Mouse (Mus musculus) thymus, adult 2 months (tissue): ENCODE measurements at regions not wholly inside any gene's neighbourhood (a gene's known extent, or its start where the extent isn't known, plus 50 kb on each side); places are given as distances from the start of the nearest gene placed in this dataset.

Source experiments
- CTCF ChIP-seq: fragments of 200-500 bp; IDR thresholded peaks from 2 replicates; pipeline ENCODE4 v1.5.1; 2012; ENCODE audit warnings: mild to moderate bottlenecking, control low read depth, low read length, moderate library complexity, borderline replicate concordance; ENCODE audit not compliant: control insufficient read depth, poor library complexity, insufficient read depth; ENCODE audit errors: extremely low read depth
- POLR2A ChIP-seq: fragments of 200-500 bp; IDR thresholded peaks from 2 replicates; pipeline ENCODE4 v1.6.1; 2012; ENCODE audit warnings: mild to moderate bottlenecking, low read length, control low read depth, moderate library complexity; ENCODE audit not compliant: control insufficient read depth, poor library complexity, insufficient read depth; ENCODE audit errors: extremely low read depth

DNA sequence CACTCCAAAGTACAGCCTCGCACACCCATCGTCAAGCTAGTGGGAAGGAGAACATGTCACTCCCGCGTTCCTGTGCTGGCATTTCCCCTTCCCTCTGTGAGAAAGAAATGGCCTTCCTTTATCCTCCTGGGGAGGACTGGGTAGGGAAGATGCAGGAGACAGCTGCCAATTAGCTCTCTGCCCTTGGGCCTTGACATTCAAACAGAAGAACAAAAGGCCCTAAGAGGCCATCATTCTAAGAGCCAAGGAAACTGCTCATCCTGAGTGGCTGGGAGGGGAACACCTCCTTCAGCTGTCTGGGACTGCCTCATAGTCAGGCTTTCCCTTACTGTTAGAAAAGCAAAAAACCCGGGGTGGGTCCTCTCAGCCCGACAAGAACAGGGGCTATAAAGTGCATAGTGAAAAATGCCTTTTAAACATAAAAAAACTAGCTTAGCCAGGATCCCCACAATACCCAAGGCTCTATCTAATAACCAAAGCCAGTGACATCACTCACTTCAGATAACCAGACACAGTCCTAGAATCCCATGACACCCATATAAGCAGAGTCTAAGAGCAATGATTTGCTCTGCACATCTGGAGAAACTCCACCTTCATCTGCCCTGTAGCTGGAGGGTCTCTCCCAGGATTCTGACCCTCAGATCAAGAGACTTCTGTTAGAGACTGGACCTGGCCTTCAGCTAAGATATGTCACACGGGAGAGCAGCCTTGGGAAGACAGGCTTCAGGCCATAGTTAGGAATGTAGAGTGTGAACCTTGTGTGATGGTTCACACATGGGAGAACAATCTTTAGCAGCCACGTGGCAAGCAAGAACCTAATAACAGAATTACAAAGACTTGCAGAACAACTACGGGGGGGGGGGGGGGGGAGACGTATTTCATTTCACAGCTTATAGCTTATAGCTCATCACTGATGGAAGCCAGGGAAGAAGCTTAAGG lies 107.1 kb downstream of the Fgf18 start:
- TF ChIP-seq POLR2A = no peak
- TF ChIP-seq CTCF = no peak
